Mouse (Mus musculus) forebrain, embryonic 15.5 days (tissue): ENCODE results near the gene Kcnk10. TPM values are rescaled to one million over a fixed set of nuclear protein-coding genes. Genes with fewer than 3 reads are reported as not detected.

Experiments used
- ATAC-seq: fragments of 200-750 bp; cut with Nextera tagmentation; replicated peaks from 2 replicates; pipeline ENCODE4 v1.8.0; 2017; ENCODE audit warnings: mild to moderate bottlenecking, moderate TSS enrichment, moderate library complexity
- H3K27ac ChIP-seq: fragments of 300-500 bp; sonication (generic); replicated peaks from 2 replicates; pipeline ENCODE4 v1.5.1; 2015; ENCODE audit warnings: mild to moderate bottlenecking, inconsistent platforms
- H3K27me3 ChIP-seq: fragments of 300-500 bp; sonication (generic); 2 replicates; pipeline ENCODE4 v1.6.1; 2015; ENCODE audit warnings: inconsistent platforms
- H3K36me3 ChIP-seq: fragments of 300-500 bp; sonication (generic); 2 replicates; pipeline ENCODE4 v1.6.1; 2015; ENCODE audit warnings: mild to moderate bottlenecking, inconsistent platforms
- H3K4me1 ChIP-seq: fragments of 300-500 bp; sonication (generic); 2 replicates; pipeline ENCODE4 v1.6.1; 2015; ENCODE audit warnings: inconsistent platforms
- H3K4me2 ChIP-seq: fragments of 300-500 bp; sonication (generic); replicated peaks from 2 replicates; pipeline ENCODE4 v1.6.1; 2015; ENCODE audit warnings: mild to moderate bottlenecking, inconsistent platforms
- H3K4me3 ChIP-seq: fragments of 300-500 bp; sonication (generic); 2 replicates; pipeline ENCODE4 v1.5.1; 2015; ENCODE audit warnings: mild to moderate bottlenecking, inconsistent platforms
- H3K9ac ChIP-seq: fragments of 300-500 bp; sonication (generic); replicated peaks from 2 replicates; pipeline ENCODE4 v1.6.1; 2015; ENCODE audit warnings: mild to moderate bottlenecking, inconsistent platforms
- H3K9me3 ChIP-seq: fragments of 300-500 bp; sonication (generic); 2 replicates; pipeline ENCODE4 v1.6.1; 2016; ENCODE audit warnings: inconsistent platforms
- WGBS: fragments of 180-500 bp; shearing (Covaris S2); methylation state at CpG from one replicate; pipeline ENCODE4 v1.1.7; 2015; ENCODE audit warnings: mixed read lengths; 5-methylcytosine and 5-hydroxymethylcytosine counted together
- polyA plus RNA-seq: library from polyadenylated mRNA; unstranded; fragments of >200 nt; fragmentation: Nextera tagmentation; extraction: Ambion mirVana; gene quantifications from 2 replicates; pipeline ENCODE4 v1.2.1, GENCODE M21; 2015

The Kcnk10 gene
- polyA plus RNA-seq, 1 experiment from 2014 or later, result 51.7 TPM

- Histone ChIP-seq H3K9ac (no peak overlapping the region), H3K27ac (peak overlapping the region; percentile 86), H3K27me3 (no peaks in the 10 kb centered on the region), H3K4me3 (no peak overlapping the region), H3K36me3 (peaks cover 4% of the 10 kb centered on the region; the same call in 1 of the 2 replicates), H3K4me1 (peaks cover 30% of the 10 kb centered on the region), H3K9me3 (no peaks in the 10 kb centered on the region), H3K4me2 (no peak overlapping the region)
- WGBS, result 8% methylated on average over 8 of the region's 8 CpGs
- peak; percentile 57 for ATAC-seq
Measured at GRCm38 (mm10) chr12:98477673-98478461, 100.2 kb downstream of the Kcnk10 start.

- H3K4me3 ChIP-seq, result no peak overlapping the region
- H3K36me3 ChIP-seq, result 0 out of 2 replicates have a peak, but pooled peaks cover 9% of the 10 kb centered on the region
- ATAC-seq, result no peak
- no peak overlapping the region for H3K27ac ChIP-seq
- no peak overlapping the region for H3K9ac ChIP-seq
- 88% methylated on average over 5 of the region's 5 CpGs for WGBS
- no peaks in the 10 kb centered on the region for H3K9me3 ChIP-seq
- H3K4me2 ChIP-seq, result no peak overlapping the region
- H3K27me3 ChIP-seq, result no peaks in the 10 kb centered on the region
- no peaks in the 10 kb centered on the region for H3K4me1 ChIP-seq
Measured at GRCm38 (mm10) chr12:98471232-98471631, 106.9 kb downstream of the Kcnk10 start.

- no peak overlapping the region for H3K9ac ChIP-seq
- H3K36me3 ChIP-seq, result 0 out of 2 replicates have a peak, but pooled peaks cover 9% of the 10 kb centered on the region
- no peaks in the 10 kb centered on the region for H3K9me3 ChIP-seq
- no peak for ATAC-seq
- no peak overlapping the region for H3K27ac ChIP-seq
- WGBS, result 89% methylated on average over 3 of the region's 3 CpGs
- no peak overlapping the region for H3K4me3 ChIP-seq
- H3K4me1 ChIP-seq, result no peaks in the 10 kb centered on the region
- H3K4me2 ChIP-seq, result no peak overlapping the region
- H3K27me3 ChIP-seq, result no peaks in the 10 kb centered on the region
Measured at GRCm38 (mm10) chr12:98470097-98470496, 108.0 kb downstream of the Kcnk10 start.

GRCm38 (mm10) chr12:98467793-98468192 lies 110.3 kb downstream of the Kcnk10 start:
- Histone ChIP-seq H3K27me3 (no peaks in the 10 kb centered on the region), H3K36me3 (0 out of 2 replicates have a peak, but pooled peaks cover 4% of the 10 kb centered on the region)

GRCm38 (mm10) chr12:98459889-98460288 lies 118.2 kb downstream of the Kcnk10 start:
- H3K27me3 ChIP-seq, result no peaks in the 10 kb centered on the region
- H3K9me3 ChIP-seq, result no peaks in the 10 kb centered on the region
- no peak overlapping the region for H3K27ac ChIP-seq
- no peak overlapping the region for H3K9ac ChIP-seq
- WGBS, result 49% methylated on average over 3 of the region's 3 CpGs
- ATAC-seq, result no peak
- 0 out of 2 replicates have a peak, but pooled peaks cover 4% of the 10 kb centered on the region for H3K36me3 ChIP-seq
- H3K4me2 ChIP-seq, result no peak overlapping the region
- peaks cover 11% of the 10 kb centered on the region for H3K4me1 ChIP-seq
- no peak overlapping the region for H3K4me3 ChIP-seq

More at GRCm38 (mm10) chr12:98467793-98468192, 110.3 kb downstream of the Kcnk10 start:
- H3K4me1 ChIP-seq, result no peaks in the 10 kb centered on the region
- no peak for ATAC-seq
- H3K9ac ChIP-seq, result no peak overlapping the region
- H3K4me3 ChIP-seq, result no peak overlapping the region
- 93% methylated on average over 4 of the region's 4 CpGs for WGBS
- H3K9me3 ChIP-seq, result no peaks in the 10 kb centered on the region
- H3K4me2 ChIP-seq, result no peak overlapping the region
- H3K27ac ChIP-seq, result no peak overlapping the region

GRCm38 (mm10) chr12:98458944-98459343 lies 119.2 kb downstream of the Kcnk10 start:
- Histone ChIP-seq H3K9me3 (no peaks in the 10 kb centered on the region), H3K4me3 (no peak overlapping the region), H3K36me3 (0 out of 2 replicates have a peak, but pooled peaks cover 4% of the 10 kb centered on the region), H3K9ac (no peak overlapping the region), H3K4me2 (no peak overlapping the region), H3K27me3 (no peaks in the 10 kb centered on the region), H3K4me1 (peaks cover 11% of the 10 kb centered on the region), H3K27ac (peak overlapping the region; percentile 52; the same call in 1 of the 2 replicates)
- 73% methylated on average over 4 of the region's 4 CpGs for WGBS
- ATAC-seq, result no peak

- ATAC-seq, result no peak
- Histone ChIP-seq H3K27ac (peak overlapping the region; percentile 52), H3K9ac (no peak overlapping the region), H3K4me3 (no peak overlapping the region), H3K4me1 (peaks cover 11% of the 10 kb centered on the region), H3K4me2 (no peak overlapping the region), H3K27me3 (no peaks in the 10 kb centered on the region), H3K9me3 (no peaks in the 10 kb centered on the region), H3K36me3 (peaks cover 7% of the 10 kb centered on the region; the same call in 1 of the 2 replicates)
- WGBS, result 60% methylated on average over 5 of the region's 5 CpGs
Measured at GRCm38 (mm10) chr12:98458516-98458915, 119.6 kb downstream of the Kcnk10 start.

GRCm38 (mm10) chr12:98453161-98453560 lies 124.9 kb downstream of the Kcnk10 start:
- no peaks in the 10 kb centered on the region for H3K9me3 ChIP-seq
- no peak overlapping the region for H3K4me2 ChIP-seq
- no peak overlapping the region for H3K9ac ChIP-seq
- H3K4me3 ChIP-seq, result no peak overlapping the region
- H3K27me3 ChIP-seq, result no peaks in the 10 kb centered on the region
- H3K27ac ChIP-seq, result no peak overlapping the region
- H3K4me1 ChIP-seq, result peaks cover 3% of the 10 kb centered on the region
- 91% methylated on average over 17 of the region's 17 CpGs for WGBS
- ATAC-seq, result no peak
- H3K36me3 ChIP-seq, result peaks cover 5% of the 10 kb centered on the region; the same call in 1 of the 2 replicates

GRCm38 (mm10) chr12:98452646-98453045 lies 125.5 kb downstream of the Kcnk10 start:
- Histone ChIP-seq H3K4me3 (no peak overlapping the region), H3K36me3 (peaks cover 5% of the 10 kb centered on the region; the same call in 1 of the 2 replicates), H3K27me3 (no peaks in the 10 kb centered on the region), H3K4me2 (no peak overlapping the region), H3K9me3 (no peaks in the 10 kb centered on the region), H3K27ac (no peak overlapping the region), H3K9ac (no peak overlapping the region), H3K4me1 (peaks cover 4% of the 10 kb centered on the region; the same call in 1 of the 2 replicates)
- WGBS, result 74% methylated on average over 7 of the region's 7 CpGs
- ATAC-seq, result no peak

- peaks cover 10% of the 10 kb centered on the region; the same call in 1 of the 2 replicates for H3K4me1 ChIP-seq
- no peaks in the 10 kb centered on the region for H3K27me3 ChIP-seq
- ATAC-seq, result no peak
- no peak overlapping the region for H3K9ac ChIP-seq
- no peak overlapping the region for H3K4me2 ChIP-seq
- no peaks in the 10 kb centered on the region for H3K9me3 ChIP-seq
- no peak overlapping the region for H3K27ac ChIP-seq
- no peak overlapping the region for H3K4me3 ChIP-seq
- WGBS, result 73% methylated on average over 5 of the region's 5 CpGs
- no peaks in the 10 kb centered on the region for H3K36me3 ChIP-seq
Measured at GRCm38 (mm10) chr12:98445637-98446036, 132.5 kb downstream of the Kcnk10 start.

GRCm38 (mm10) chr12:98444860-98445259 lies 133.2 kb downstream of the Kcnk10 start:
- H3K36me3 ChIP-seq, result peaks cover 4% of the 10 kb centered on the region; the same call in 1 of the 2 replicates
- H3K4me3 ChIP-seq, result no peak overlapping the region
- no peak overlapping the region for H3K9ac ChIP-seq
- no peaks in the 10 kb centered on the region for H3K27me3 ChIP-seq
- no peak for ATAC-seq
- no peaks in the 10 kb centered on the region for H3K9me3 ChIP-seq
- WGBS, result 88% methylated on average over 5 of the region's 5 CpGs
- peaks cover 10% of the 10 kb centered on the region; the same call in 1 of the 2 replicates for H3K4me1 ChIP-seq
- no peak overlapping the region for H3K27ac ChIP-seq
- no peak overlapping the region for H3K4me2 ChIP-seq

GRCm38 (mm10) chr12:98443754-98444153 lies 134.4 kb downstream of the Kcnk10 start:
- H3K4me1 ChIP-seq, result peaks cover 10% of the 10 kb centered on the region; the same call in 1 of the 2 replicates
- no peaks in the 10 kb centered on the region for H3K9me3 ChIP-seq
- no peak overlapping the region for H3K4me2 ChIP-seq
- 91% methylated on average over 3 of the region's 3 CpGs for WGBS
- no peak overlapping the region for H3K27ac ChIP-seq
- H3K36me3 ChIP-seq, result peaks cover 14% of the 10 kb centered on the region
- no peak overlapping the region for H3K9ac ChIP-seq
- no peak for ATAC-seq
- H3K4me3 ChIP-seq, result no peak overlapping the region
- no peaks in the 10 kb centered on the region for H3K27me3 ChIP-seq
